Mouse (Mus musculus): ENCODE results near the gene Apol9a.
A peak's percentile ranks its signal among the peaks of the same experiment; 100 is the strongest.
"Not testable (repeated sequence)": the region's sequence is repeated elsewhere in the genome, so short reads cannot be mapped to it uniquely, and the experiment has no call there.

The Apol9a gene

GRCm38 (mm10) chr15:77411035-77411434 lies at the start of gene Apol9a:
TSS of gene Apol9a (minus strand) at chr15:77411135.
- not testable (repeated sequence) for DNase-seq (ENCODE audit: extremely low read depth, insufficient read length, low spot score)

GRCm38 (mm10) chr15:77449927-77450326 lies 39.0 kb upstream of the Apol9a start:
- DNase-seq (ENCODE audit: extremely low read depth, insufficient read length, low spot score) = not testable (repeated sequence)

- not testable (repeated sequence) for DNase-seq (ENCODE audit: extremely low read depth, insufficient read length, low spot score)
Observed at GRCm38 (mm10) chr15:77447392-77447791, 36.5 kb upstream of the Apol9a start, which contains the start of gene Apol7b. TSS of gene Apol7b (minus strand) at chr15:77447492.

GRCm38 (mm10) chr15:77445668-77446067 lies 34.7 kb upstream of the Apol9a start:
- DNase-seq (ENCODE audit: extremely low read depth, insufficient read length, low spot score) = not testable (repeated sequence)

GRCm38 (mm10) chr15:77444746-77445145 lies 33.8 kb upstream of the Apol9a start:
- DNase-seq (ENCODE audit: extremely low read depth, insufficient read length, low spot score) = not testable (repeated sequence)

GRCm38 (mm10) chr15:77428690-77429448 lies 17.9 kb upstream of the Apol9a start:
- not testable (repeated sequence) for DNase-seq (ENCODE audit: extremely low read depth, insufficient read length, low spot score)

- DNase-seq (ENCODE audit: extremely low read depth, insufficient read length, low spot score) = not testable (repeated sequence)
Observed at GRCm38 (mm10) chr15:77422925-77423324, 12.0 kb upstream of the Apol9a start.

- not testable (repeated sequence) for DNase-seq (ENCODE audit: extremely low read depth, insufficient read length, low spot score)
Observed at GRCm38 (mm10) chr15:77419657-77420056, 8.7 kb upstream of the Apol9a start.

- DNase-seq (ENCODE audit: extremely low read depth, insufficient read length, low spot score) = not testable (repeated sequence)
Observed at GRCm38 (mm10) chr15:77416655-77417333, 5.9 kb upstream of the Apol9a start.

- not testable (repeated sequence) for DNase-seq (ENCODE audit: extremely low read depth, insufficient read length, low spot score)
Observed at GRCm38 (mm10) chr15:77415653-77416052, 4.7 kb upstream of the Apol9a start.

- not testable (repeated sequence) for DNase-seq (ENCODE audit: extremely low read depth, insufficient read length, low spot score)
Observed at GRCm38 (mm10) chr15:77412695-77413094, 1.8 kb upstream of the Apol9a start.

- peak; percentile 31 for DNase-seq (ENCODE audit: extremely low read depth, insufficient read length, low spot score)
Observed at GRCm38 (mm10) chr15:77406370-77406769, 4.6 kb downstream of the Apol9a start.

GRCm38 (mm10) chr15:77399027-77399426 lies 11.9 kb downstream of the Apol9a start, which contains the start of gene Apol7a:
TSS of gene Apol7a (minus strand) at chr15:77399110.
- peak; percentile 60 for DNase-seq (ENCODE audit: extremely low read depth, insufficient read length, low spot score)

GRCm38 (mm10) chr15:77397450-77398132 lies 13.3 kb downstream of the Apol9a start:
- DNase-seq (ENCODE audit: extremely low read depth, insufficient read length, low spot score) = peak; percentile 73

GRCm38 (mm10) chr15:77393832-77394231 lies 17.1 kb downstream of the Apol9a start:
- DNase-seq (ENCODE audit: extremely low read depth, insufficient read length, low spot score) = not testable (repeated sequence)

GRCm38 (mm10) chr15:77387462-77387861 lies 23.5 kb downstream of the Apol9a start:
- DNase-seq (ENCODE audit: extremely low read depth, insufficient read length, low spot score) = no peak

GRCm38 (mm10) chr15:77384340-77385030 lies 26.4 kb downstream of the Apol9a start:
- DNase-seq (ENCODE audit: extremely low read depth, insufficient read length, low spot score) = peak; percentile 65

GRCm38 (mm10) chr15:77382880-77383279 lies 28.1 kb downstream of the Apol9a start:
- no peak for DNase-seq (ENCODE audit: extremely low read depth, insufficient read length, low spot score)

GRCm38 (mm10) chr15:77382271-77382850 lies 28.6 kb downstream of the Apol9a start:
- DNase-seq (ENCODE audit: extremely low read depth, insufficient read length, low spot score) = no peak

GRCm38 (mm10) chr15:77381481-77381880 lies 29.5 kb downstream of the Apol9a start:
- DNase-seq (ENCODE audit: extremely low read depth, insufficient read length, low spot score) = no peak

All from 3134 (cell line).